Mouse (Mus musculus) erythroblast, adult 5-6 weeks (primary cell): ENCODE data around the gene Pik3r4. TPM values are rescaled to one million over a fixed set of nuclear protein-coding genes. Genes with fewer than 3 reads are reported as not detected.

Experiments used
- ATAC-seq: replicated peaks from 2 replicates; pipeline ENCODE4 v1.8.0; 2016; ENCODE audit warnings: moderate number of reproducible peaks, mild to moderate bottlenecking, moderate TSS enrichment, inconsistent platforms; ENCODE audit not compliant: poor library complexity, low FRiP score, severe bottlenecking
- total RNA-seq, 2 experiments: library from RNA; stranded (forward) in 1 of 2; stranded (reverse) in 1 of 2; fragments of 150-400 nt in 1 of 2; fragments of 200-764, 138-1000 nt in 1 of 2; gene quantifications; 2 replicates each; pipeline versions ENCODE4 v1.2.3 to v1.2.4; 2015 to 2017; ENCODE audit warnings: low replicate concordance in 2 of 2

The Pik3r4 gene
- total RNA-seq, 2 experiments from 2014 or later: 4.6 to 9.8 TPM

- no peak for ATAC-seq
Observed at GRCm38 (mm10) chr9:105696818-105697564, 54.2 kb downstream of the Pik3r4 start.

DNA sequence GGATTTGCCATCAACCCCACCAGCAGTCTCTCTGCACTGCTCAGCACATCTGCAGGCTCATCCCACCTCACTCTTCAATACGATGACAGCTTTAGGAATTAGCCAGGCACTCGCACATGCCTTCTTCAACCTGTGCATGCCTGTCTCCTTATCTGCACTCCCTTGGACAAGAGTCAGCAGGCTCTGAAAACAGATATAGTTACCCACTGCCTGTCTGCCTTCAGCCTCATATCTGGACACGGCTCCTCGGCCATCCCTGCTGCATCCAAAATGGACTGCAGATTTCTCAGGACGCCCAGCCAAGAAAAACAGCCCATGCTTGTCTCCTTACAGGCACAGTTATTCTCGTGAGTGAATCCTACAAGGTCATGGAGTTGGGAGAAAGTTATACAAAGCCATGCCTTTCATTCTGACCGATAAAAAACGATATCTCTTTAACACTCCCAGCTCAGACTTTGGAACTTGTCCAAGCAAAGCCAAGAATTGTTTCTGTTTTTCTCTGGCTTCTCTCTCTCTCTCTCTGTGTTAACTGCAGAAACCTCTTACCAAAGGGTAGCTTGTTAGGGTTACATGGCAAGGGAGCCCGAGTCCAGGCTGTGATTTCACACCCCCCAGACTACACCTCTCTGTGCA lies 55.1 kb downstream of the Pik3r4 start:
- ATAC-seq: no peak

DNA sequence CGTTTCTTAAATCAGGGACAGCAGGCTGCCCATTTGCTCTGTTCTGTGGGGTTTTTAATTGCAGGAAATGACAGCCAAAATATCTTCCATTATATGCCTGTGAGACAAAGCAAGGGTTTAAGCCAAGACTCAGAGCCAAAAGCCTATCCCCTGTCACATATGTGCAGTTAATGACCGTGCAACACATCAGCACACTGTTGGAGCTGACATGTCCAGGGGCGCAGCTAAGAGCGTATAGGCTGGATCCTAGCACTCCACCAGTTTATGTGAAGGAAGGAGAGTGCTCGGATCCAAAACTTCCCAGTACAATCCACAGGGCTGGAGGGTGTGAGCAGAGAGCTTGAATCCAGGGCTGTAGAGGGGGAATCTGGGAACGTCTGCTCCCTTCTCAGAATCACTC lies 57.9 kb downstream of the Pik3r4 start:
- no peak for ATAC-seq

DNA sequence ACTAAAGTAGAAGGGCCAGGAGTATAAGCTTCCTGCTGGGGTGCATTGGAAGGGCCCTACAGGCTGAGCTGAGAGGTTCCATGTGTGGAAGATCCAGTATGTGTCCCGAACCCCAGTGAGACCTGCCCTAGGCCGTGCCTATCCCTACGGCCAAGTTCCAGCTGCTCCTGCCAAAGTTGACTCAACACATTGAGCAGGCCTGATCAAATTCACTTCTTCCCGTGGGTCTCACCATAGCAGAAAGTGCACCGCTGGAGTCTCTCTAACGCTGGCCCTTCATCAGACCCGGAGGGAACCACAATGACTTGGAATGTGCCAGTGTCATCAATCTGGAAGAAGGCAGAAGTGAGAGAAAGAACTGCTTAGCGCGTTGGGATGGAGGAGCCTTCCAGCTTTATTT lies 59.2 kb downstream of the Pik3r4 start:
- no peak for ATAC-seq

- ATAC-seq: no peak
Observed at GRCm38 (mm10) chr9:105704226-105704932, 61.6 kb downstream of the Pik3r4 start.

DNA sequence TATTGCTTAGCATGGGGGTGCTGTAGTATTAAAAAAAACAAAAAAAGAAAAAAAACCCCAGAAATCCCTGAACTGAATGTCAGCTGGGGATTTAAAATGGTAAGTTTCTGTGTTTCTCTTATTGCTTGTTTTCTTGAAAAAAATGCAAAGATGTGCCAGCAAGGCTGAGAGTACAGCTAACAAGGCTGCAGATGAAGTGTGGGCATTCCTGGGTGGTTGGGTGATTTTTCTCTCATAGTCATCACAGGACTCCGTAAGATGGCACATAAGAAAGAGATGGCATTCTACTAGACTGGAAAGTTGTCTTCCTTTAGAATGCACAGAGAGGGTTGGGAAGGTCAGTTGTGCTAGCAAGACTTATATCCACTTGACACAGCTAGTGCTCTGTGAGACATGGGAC lies 62.2 kb downstream of the Pik3r4 start:
- ATAC-seq: no peak

GRCm38 (mm10) chr9:105712049-105712448 lies 69.3 kb downstream of the Pik3r4 start:
- ATAC-seq: no peak

GRCm38 (mm10) chr9:105719367-105719766 lies 76.6 kb downstream of the Pik3r4 start:
- ATAC-seq: no peak

- no peak for ATAC-seq
Observed at GRCm38 (mm10) chr9:105719851-105720395, 77.1 kb downstream of the Pik3r4 start.

- ATAC-seq: no peak
Observed at GRCm38 (mm10) chr9:105720430-105720829, 77.7 kb downstream of the Pik3r4 start.

- no peak for ATAC-seq
Observed at GRCm38 (mm10) chr9:105731976-105732375, 89.2 kb downstream of the Pik3r4 start.

DNA sequence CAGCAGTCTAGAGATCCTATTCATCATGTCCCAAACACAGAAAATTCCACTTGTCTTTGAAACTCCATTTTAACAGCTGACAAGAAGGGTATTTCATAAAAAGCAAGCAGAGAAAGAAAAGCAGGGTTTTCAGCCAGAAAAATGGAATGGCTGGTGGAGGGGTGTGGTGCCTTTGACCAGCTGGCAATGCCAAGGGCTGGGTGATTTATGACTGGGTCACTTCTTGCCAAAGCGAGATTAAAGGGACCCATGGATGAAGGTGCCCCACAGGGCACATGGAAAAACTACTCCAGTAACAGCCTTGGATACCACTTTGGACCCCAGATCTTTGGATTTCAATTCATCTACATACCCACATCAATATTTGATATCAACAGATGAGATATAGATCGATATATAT lies 91.9 kb downstream of the Pik3r4 start:
- no peak for ATAC-seq

DNA sequence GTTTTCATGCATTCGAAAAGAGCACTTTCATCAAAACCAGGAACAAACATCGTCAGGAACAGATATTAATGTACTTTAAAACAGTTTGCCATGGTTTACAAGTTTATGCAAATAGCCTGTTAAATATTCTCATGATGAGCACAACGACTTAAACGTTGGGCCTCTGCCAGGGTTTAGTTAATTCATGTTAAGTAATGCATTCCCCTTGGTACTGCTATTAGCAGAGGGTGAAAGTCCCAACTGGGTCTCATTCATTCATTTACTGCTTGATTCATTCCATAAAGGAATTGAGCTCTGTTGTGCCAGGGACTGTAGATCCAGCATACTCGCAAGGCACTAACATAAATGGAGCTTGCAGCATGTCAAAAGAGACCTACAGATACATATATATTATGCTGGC lies 92.4 kb downstream of the Pik3r4 start:
- ATAC-seq: no peak

Other genes starting within 250 kb of the Pik3r4 start
- 2.3 and 3.1 TPM in 2 replicates for gene Aste1, start 247.6 kb upstream of the Pik3r4 start, total RNA-seq (2015; ENCODE audit: low replicate concordance)
- 3.9 and 5.3 TPM in 2 replicates for gene Aste1, start 247.6 kb upstream of the Pik3r4 start, total RNA-seq (2017; ENCODE audit: low replicate concordance)
- not detected in 2 replicates for gene Nek11, start 247.5 kb upstream of the Pik3r4 start, total RNA-seq (2015; ENCODE audit: low replicate concordance)
- gene Nek11, start 247.5 kb upstream of the Pik3r4 start, total RNA-seq (2017; ENCODE audit: low replicate concordance): not detected in 2 replicates
- 11.5 and 15.4 TPM in 2 replicates for gene Atp2c1, start 115.7 kb upstream of the Pik3r4 start, total RNA-seq (2015; ENCODE audit: low replicate concordance)
- gene Atp2c1, start 115.7 kb upstream of the Pik3r4 start, total RNA-seq (2017; ENCODE audit: low replicate concordance): 29.7 and 33.7 TPM in 2 replicates
- not detected in 2 replicates for gene Col6a6, start 185.2 kb downstream of the Pik3r4 start, total RNA-seq (2015; ENCODE audit: low replicate concordance)
- gene Col6a6, start 185.2 kb downstream of the Pik3r4 start, total RNA-seq (2017; ENCODE audit: low replicate concordance): not detected in 2 replicates